Mouse (Mus musculus) kidney, adult 2 months (tissue): ENCODE results near the gene Prss50. TPM values are rescaled to one million over a fixed set of nuclear protein-coding genes. Genes with fewer than 3 reads are reported as not detected.

ENCODE experiments used
- DNase-seq: peaks from one replicate; pipeline ENCODE4 v3.0.0; 2021
- H3K27ac ChIP-seq: fragments of 200-500 bp; 2 replicates; pipeline ENCODE4 v1.5.1; 2012; ENCODE audit warnings: low read depth, low read length, control low read depth, inconsistent platforms; ENCODE audit not compliant: insufficient read depth
- H3K27me3 ChIP-seq: fragments of 200-500 bp; replicated peaks from 2 replicates; pipeline ENCODE4 v1.6.1; 2012; ENCODE audit warnings: mild to moderate bottlenecking, moderate library complexity, low read length, inconsistent platforms; ENCODE audit not compliant: control insufficient read depth, insufficient read depth
- H3K36me3 ChIP-seq: fragments of 200-500 bp; 2 replicates; pipeline ENCODE4 v1.6.1; 2012; ENCODE audit warnings: mild to moderate bottlenecking, moderate library complexity, low read length, inconsistent platforms; ENCODE audit not compliant: control insufficient read depth, insufficient read depth
- H3K4me1 ChIP-seq: fragments of 200-500 bp; 2 replicates; pipeline ENCODE4 v1.6.1; 2011; ENCODE audit warnings: low read length; ENCODE audit not compliant: control insufficient read depth, insufficient read depth
- H3K4me3 ChIP-seq: fragments of 200-500 bp; 2 replicates; pipeline ENCODE4 v1.5.1; 2011; ENCODE audit warnings: mild to moderate bottlenecking, low read depth, low read length, control low read depth; ENCODE audit not compliant: insufficient read depth
- CTCF ChIP-seq: fragments of 200-500 bp; conservative IDR thresholded peaks from 2 replicates; pipeline ENCODE4 v1.5.1; 2011; ENCODE audit warnings: low read depth, mild to moderate bottlenecking, control low read depth, low read length, moderate library complexity, mixed read lengths; ENCODE audit not compliant: insufficient read depth, insufficient read length
- POLR2A ChIP-seq: fragments of 200-500 bp; IDR thresholded peaks from one replicate; pipeline ENCODE4 v1.6.1; 2011; ENCODE audit warnings: low read depth, low read length, control low read depth
- WGBS: fragments of 180-500 bp; shearing (Covaris S2); methylation state at CpG from one replicate; pipeline ENCODE4 v1.1.7; 2018; 5-methylcytosine and 5-hydroxymethylcytosine counted together
- polyA plus RNA-seq: library from polyadenylated mRNA; depleted of rRNA; stranded (reverse); fragments of >200 nt; gene quantifications from 2 replicates; pipeline ENCODE4 v1.2.3, GENCODE M21; 2012

Gene Prss50
- polyA plus RNA-seq, 1 experiment = not detected

DNA sequence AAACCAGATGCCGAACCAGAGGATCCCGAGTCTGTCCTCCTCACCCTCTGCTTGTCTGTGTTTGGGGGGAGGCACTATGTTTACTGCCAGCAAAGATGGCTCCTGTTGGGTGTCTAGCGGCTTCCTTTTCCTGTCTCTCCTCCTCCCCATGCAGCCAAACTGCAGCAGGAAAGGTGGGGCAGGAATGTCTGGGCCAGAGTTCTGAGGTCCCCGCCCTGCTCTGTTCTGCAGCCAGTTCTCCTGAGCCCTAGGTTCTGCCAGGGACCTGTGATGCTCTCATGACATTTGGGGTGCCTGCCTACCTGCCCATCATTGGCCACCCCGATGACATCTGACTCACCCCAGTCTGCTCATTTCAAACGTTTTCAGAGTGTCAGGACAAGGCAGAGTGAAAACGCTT lies 24.2 kb downstream of the Prss50 start:
- Histone ChIP-seq H3K4me3 (peak overlapping the region; percentile 13; the same call in 1 of the 2 replicates), H3K4me1 (peaks cover 20% of the 10 kb centered on the region), H3K27ac (peak overlapping the region; percentile 91), H3K36me3 (no peaks in the 10 kb centered on the region), H3K27me3 (no peaks in the 10 kb centered on the region)
- WGBS = 70% methylated on average over 7 of the region's 7 CpGs
- TF ChIP-seq CTCF = no peak
- TF ChIP-seq POLR2A = no peak
- DNase-seq = peak; percentile 79

DNA sequence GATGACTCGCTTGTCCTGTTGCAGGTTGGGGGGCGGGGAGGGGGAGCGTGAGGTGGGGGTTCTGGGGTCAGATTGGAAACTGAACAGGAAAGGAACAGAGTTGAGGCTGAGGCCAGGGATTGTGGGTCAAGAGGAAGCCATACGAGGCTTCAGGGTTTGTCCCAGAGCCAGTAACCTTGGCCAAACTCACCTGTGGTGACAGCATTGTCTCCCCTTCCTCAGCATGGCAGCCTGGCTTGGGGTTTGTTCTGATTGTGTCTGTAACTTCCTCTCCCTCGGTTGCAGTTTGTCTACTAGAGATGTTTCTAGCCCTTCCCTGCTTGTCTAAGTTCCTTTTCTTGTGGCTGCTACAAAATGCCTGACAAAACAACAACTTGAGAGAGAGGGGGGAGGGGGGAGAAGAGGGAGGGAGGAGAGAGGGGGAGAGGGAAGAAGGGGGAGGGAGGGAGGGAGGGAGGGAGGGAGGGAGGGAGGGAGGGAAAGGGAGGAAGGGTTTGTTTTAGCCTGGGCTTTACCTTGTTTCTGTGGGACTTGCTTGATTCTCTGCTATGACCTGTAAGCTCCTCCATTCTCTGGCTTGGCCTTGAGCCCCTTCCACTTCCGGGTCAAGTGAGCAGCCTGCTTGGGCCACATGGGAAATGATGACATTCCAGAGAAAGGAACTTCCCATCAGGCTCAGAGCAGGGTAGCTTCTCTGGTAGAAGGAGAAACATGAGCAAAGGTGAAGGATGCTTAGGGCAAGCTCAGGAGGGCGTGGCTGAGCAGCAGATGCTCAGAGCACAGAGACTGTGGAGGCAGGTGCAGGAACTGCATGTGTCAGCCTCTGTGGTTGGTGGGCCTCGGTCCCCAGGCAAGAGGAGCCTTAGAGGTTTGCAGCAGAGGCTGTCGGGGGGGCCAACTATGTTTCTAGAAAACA lies 29.9 kb downstream of the Prss50 start:
- 69% methylated on average over 9 of the region's 9 CpGs for WGBS
- DNase-seq = no peak
- TF ChIP-seq POLR2A = no peak
- TF ChIP-seq CTCF = no peak
- Histone ChIP-seq H3K27ac (no peak overlapping the region), H3K27me3 (no peaks in the 10 kb centered on the region), H3K36me3 (no peaks in the 10 kb centered on the region), H3K4me1 (peaks cover 7% of the 10 kb centered on the region; the same call in 1 of the 2 replicates), H3K4me3 (no peak overlapping the region)

DNA sequence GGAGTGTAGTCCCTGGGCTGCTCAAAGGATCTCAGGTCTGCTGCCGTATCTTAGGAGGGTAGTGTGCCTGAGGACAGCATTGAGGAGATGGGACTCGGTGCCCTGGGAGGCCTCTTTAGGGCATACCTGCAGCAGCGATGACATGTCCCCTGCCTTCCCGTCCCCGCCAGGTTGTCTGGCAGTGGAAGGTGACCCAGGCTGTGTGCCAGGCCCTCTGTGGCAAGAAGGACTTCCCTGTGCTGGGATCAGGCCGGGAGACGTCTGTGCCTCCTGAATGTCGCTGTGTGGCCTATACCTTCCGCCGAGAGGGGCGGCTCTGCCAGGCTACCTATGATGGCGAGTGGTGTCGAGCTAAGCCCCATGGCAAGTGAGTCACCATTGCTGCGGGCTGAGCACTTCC lies 31.2 kb downstream of the Prss50 start:
- H3K36me3 ChIP-seq = no peaks in the 10 kb centered on the region
- TF ChIP-seq CTCF (no peak), POLR2A (no peak)

DNA sequence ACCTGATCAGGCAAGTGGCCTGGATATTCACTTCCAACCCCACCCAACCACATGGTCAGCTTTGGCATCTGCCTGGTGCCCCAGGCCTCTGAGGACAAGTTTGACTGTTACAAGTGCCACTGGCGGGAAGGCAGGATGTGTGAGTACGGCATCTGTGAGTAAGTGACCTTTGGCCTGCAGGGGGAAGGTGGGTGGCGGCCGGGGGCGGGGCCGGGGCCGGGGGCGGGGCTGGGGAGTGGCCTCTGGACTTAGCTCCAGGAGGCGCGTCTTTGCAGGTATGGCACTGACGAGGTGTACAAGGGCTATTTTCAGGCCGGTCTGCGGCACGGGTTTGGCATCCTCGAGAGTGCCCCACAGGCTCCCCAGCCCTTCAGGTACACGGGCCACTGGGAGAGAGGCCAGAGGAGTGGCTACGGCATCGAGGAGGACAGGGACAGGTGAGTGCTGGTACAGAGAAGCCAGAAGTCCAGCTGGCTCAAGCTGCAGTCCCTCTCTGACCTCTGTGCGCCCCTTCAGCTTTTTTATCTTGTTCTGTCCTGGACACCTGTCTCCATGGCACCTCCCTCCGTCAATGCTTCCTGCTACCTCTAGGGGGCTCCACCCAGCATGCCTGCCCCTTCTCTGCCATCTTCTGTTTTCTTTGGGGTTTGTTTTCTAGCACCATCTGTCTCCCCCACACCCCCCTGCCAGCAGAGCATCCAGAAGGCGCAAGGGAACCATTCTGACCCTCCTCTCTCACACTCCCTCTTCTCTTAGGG lies 32.4 kb downstream of the Prss50 start:
- Histone ChIP-seq H3K27me3 (no peaks in the 10 kb centered on the region), H3K36me3 (no peaks in the 10 kb centered on the region), H3K4me3 (no peak overlapping the region), H3K4me1 (peaks cover 7% of the 10 kb centered on the region; the same call in 1 of the 2 replicates), H3K27ac (no peak overlapping the region)
- 22% methylated on average over 21 of the region's 21 CpGs for WGBS
- TF ChIP-seq POLR2A = no peak
- peak; percentile 40 for TF ChIP-seq CTCF
- peak; percentile 73 for DNase-seq

More for the DNA sequence above, 31.2 kb downstream of the Prss50 start:
- WGBS = 92% methylated on average over 14 of the region's 14 CpGs
- no peak overlapping the region for H3K27ac ChIP-seq
- H3K4me1 ChIP-seq = peaks cover 7% of the 10 kb centered on the region; the same call in 1 of the 2 replicates
- no peak overlapping the region for H3K4me3 ChIP-seq
- no peak for DNase-seq
- H3K27me3 ChIP-seq = no peaks in the 10 kb centered on the region

DNA sequence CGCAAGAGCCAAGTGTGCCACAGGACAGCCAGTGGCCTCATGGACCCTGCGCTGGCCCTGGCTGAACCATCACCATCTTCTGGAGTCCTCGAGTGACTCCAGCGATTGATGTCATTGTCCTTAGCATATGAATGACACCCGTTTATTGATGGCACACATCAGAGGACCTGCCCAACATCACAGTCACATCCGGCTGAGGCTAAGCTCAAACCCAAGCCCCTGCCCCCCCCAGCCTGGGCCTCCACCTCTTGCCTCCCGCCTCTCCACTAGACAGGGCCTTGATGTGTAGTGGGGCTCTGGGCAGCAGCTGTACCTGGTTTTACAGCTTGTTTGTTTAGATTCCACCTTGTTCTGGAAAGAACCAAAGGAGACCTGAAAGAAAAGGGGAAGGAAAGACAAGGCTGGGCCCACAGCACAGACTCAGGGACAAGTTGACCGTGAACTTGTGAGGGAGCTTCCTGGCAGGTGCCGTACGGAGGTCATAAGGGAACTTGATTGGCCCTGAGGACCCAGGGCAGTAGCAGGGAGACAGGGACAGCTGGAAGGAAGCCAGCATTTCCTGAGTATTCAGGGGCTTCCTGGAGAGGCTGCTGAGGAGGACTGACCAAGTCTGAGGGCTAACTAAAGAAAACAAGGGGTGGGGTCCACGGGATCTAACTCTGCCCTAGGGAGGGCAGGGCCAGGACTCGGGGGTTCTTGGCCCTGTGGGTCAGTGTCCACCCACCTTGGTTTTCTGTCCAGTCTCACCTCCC lies 33.5 kb downstream of the Prss50 start:
- DNase-seq = peak; percentile 73
- TF ChIP-seq CTCF (no peak), POLR2A (no peak)
- Histone ChIP-seq H3K36me3 (no peaks in the 10 kb centered on the region), H3K4me1 (peaks cover 7% of the 10 kb centered on the region; the same call in 1 of the 2 replicates), H3K27ac (no peak overlapping the region), H3K4me3 (no peak overlapping the region), H3K27me3 (no peaks in the 10 kb centered on the region)
- whole genome bisulfite sequencing = 68% methylated on average over 12 of the region's 12 CpGs

DNA sequence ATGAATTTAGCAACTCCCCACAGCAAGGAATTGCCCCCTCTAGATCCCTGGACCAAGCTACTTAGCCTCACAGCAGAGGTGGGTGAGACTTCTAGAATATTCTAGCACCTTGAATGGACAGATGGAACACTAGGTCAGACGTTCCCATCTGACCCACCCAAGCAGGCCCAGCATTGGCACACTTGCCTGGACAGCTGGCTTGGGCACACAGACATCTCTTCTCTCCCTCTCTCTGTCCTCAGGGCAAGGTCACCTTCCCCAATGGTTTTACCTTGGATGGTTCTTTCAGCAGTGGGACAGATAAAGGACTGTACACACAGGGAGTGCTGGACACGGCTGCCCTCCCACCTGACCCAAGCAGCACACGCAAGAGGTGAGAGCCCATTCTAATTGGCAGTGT lies 34.8 kb downstream of the Prss50 start:
- no peak for DNase-seq
- H3K27me3 ChIP-seq = no peaks in the 10 kb centered on the region
- H3K4me3 ChIP-seq = no peak overlapping the region
- H3K27ac ChIP-seq = no peak overlapping the region
- TF ChIP-seq POLR2A (no peak), CTCF (no peak)
- no peaks in the 10 kb centered on the region for H3K36me3 ChIP-seq
- peaks cover 7% of the 10 kb centered on the region; the same call in 1 of the 2 replicates for H3K4me1 ChIP-seq
- WGBS = 97% methylated on average over 3 of the region's 3 CpGs
